Mouse (Mus musculus): Measurements from ENCODE around the gene Hmga1b. TPM values are rescaled to one million over a fixed set of nuclear protein-coding genes. Genes with fewer than 3 reads are reported as not detected.
"Not testable (repeated sequence)": the region's sequence is repeated elsewhere in the genome, so short reads cannot be mapped to it uniquely, and the experiment has no call there.

Hmga1b gene
- total RNA-seq (2021), result 10 to 100 TPM; 31.4 to 50.3 TPM
- long read RNA-seq, experiment 1, transcript Hmga1b-201 (1 exons, 1,626 nt), result major isoform, 7 of 9 reads
- long read RNA-seq, experiment 1, partial matches to known transcripts, result 0 of 9 reads
- long read RNA-seq, experiment 1, other reads (novel, unspliced or antisense), result 2 of 9 reads
- long read RNA-seq, experiment 2, transcript Hmga1b-201 (1 exons, 1,626 nt), result major isoform, 10 of 10 reads
- long read RNA-seq, experiment 2, partial matches to known transcripts, result 0 of 10 reads
- long read RNA-seq, experiment 2, other reads (novel, unspliced or antisense), result 0 of 10 reads

GRCm38 (mm10) chr11:120762672-120763041 is at the start of gene Hmga1b:
TSS of gene Hmga1b (plus strand) at chr11:120762794.
- DNase-seq (ENCODE audit: low spot score in 2 of 2), result not testable (repeated sequence)

- DNase-seq (ENCODE audit: low spot score in 2 of 2), result peak; percentile 95 to 97
These were observed 48.7 kb upstream of the Hmga1b start, which contains the start of the genes Cenpx and Lrrc45 for GRCm38 (mm10) chr11:120713580-120714518. TSS of gene Cenpx (minus strand) at chr11:120713738. TSS of gene Lrrc45 (plus strand) at chr11:120713925.

GRCm38 (mm10) chr11:120714546-120714945 is 48.0 kb upstream of the Hmga1b start:
- DNase-seq (ENCODE audit: low spot score in 2 of 2), result no peak

GRCm38 (mm10) chr11:120715131-120715530 is 47.5 kb upstream of the Hmga1b start:
- no peak for DNase-seq (ENCODE audit: low spot score in 2 of 2)

- no peak for DNase-seq (ENCODE audit: low spot score in 2 of 2)
These were observed 43.4 kb upstream of the Hmga1b start for GRCm38 (mm10) chr11:120719242-120719641.

GRCm38 (mm10) chr11:120719841-120720376 is 42.7 kb upstream of the Hmga1b start:
- DNase-seq (ENCODE audit: low spot score in 2 of 2), result no peak

GRCm38 (mm10) chr11:120720450-120720849 is 42.1 kb upstream of the Hmga1b start:
- peak; percentile 91 to 96 for DNase-seq (ENCODE audit: low spot score in 2 of 2)

- DNase-seq (ENCODE audit: low spot score in 2 of 2), result peak; percentile 55 to 64
These were observed 41.2 kb upstream of the Hmga1b start, which contains the start of gene Rac3 for GRCm38 (mm10) chr11:120721124-120722066. TSS of gene Rac3 (plus strand) at chr11:120721470.

- no peak for DNase-seq (ENCODE audit: low spot score in 2 of 2)
These were observed 40.4 kb upstream of the Hmga1b start for GRCm38 (mm10) chr11:120722067-120722630.

- no peak for DNase-seq (ENCODE audit: low spot score in 2 of 2)
These were observed 39.7 kb upstream of the Hmga1b start for GRCm38 (mm10) chr11:120722761-120723382.

GRCm38 (mm10) chr11:120723509-120723908 is 39.1 kb upstream of the Hmga1b start:
- no peak for DNase-seq (ENCODE audit: low spot score in 2 of 2)

- no peak for DNase-seq (ENCODE audit: low spot score in 2 of 2)
These were observed 36.1 kb upstream of the Hmga1b start for GRCm38 (mm10) chr11:120726243-120727168.

GRCm38 (mm10) chr11:120727169-120727527 is 35.4 kb upstream of the Hmga1b start, which contains the start of gene Dcxr:
TSS of gene Dcxr (minus strand) at chr11:120727281.
- peak; percentile 41 to 51 for DNase-seq (ENCODE audit: low spot score in 2 of 2)

GRCm38 (mm10) chr11:120727564-120727963 is 35.0 kb upstream of the Hmga1b start:
- no peak for DNase-seq (ENCODE audit: low spot score in 2 of 2)

- DNase-seq (ENCODE audit: low spot score in 2 of 2), result no peak
These were observed 33.9 kb upstream of the Hmga1b start for GRCm38 (mm10) chr11:120728530-120729240.

GRCm38 (mm10) chr11:120729432-120730050 is 33.1 kb upstream of the Hmga1b start:
- not testable (repeated sequence) for DNase-seq (ENCODE audit: low spot score in 2 of 2)

- DNase-seq (ENCODE audit: low spot score in 2 of 2), result no peak
These were observed 32.2 kb upstream of the Hmga1b start for GRCm38 (mm10) chr11:120730331-120730870.

Measured in left cerebral cortex, adult 18-20 months (tissue).